Mouse (Mus musculus): Measurements from ENCODE around the gene Eif4ebp2.

The Eif4ebp2 gene

DNA sequence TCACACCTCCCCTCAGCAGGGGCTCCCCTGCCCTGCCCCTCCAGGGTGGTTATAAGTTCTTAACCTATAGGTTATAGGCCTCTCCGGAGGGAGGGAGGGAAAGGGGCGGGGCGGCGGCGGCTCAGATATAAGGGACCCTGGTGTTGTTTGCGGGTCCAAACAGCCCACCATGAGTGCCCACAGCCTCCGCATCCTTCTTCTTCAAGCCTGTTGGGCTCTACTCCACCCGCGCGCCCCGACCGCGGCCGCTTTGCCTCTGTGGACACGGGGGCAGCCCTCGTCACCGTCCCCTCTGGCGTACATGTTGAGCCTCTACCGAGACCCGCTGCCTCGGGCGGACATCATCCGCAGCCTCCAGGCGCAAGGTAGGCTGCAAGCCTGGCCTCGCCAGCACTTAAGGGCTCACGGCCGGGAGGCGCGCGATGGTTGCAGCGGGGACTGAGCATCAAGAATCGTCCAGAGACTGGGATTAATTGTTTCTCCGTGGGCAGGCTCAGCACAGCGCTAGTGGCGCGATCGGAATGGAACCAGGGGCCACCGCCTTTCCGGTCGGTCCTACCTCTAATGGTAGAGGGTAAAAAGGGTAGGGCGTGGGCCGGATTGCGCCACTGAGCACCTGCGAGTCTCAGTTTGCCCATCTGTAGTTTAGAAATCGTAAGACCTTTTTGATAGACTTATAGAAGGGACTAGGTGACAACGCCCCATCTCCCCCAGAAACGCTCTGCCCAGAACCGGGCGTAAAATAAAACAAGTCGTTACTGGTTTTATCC is 34.1 kb downstream of the Eif4ebp2 start:
- peak; percentile 60 for DNase-seq (ENCODE audit: extremely low spot score)

DNA sequence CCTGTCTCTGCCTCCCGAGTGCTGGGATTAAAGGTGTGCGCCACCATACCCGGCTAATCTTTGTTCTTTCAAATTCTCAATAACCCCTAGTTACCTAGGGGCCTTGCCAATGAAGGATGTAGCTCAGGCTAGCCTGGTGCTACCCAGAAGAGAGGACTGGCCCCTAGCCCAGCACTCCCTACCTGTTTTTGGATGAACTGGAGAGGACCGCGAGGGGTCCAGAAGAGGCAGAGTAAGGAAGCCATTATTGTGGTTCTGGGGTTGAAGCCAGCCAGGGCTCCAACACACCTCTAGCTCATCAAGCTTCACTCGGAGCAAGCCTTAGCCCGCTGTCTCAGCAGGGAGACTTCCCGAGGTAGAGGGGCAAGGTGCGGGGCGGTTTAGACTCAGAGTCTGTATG is 34.8 kb downstream of the Eif4ebp2 start, which contains the start of gene Nodal:
TSS of gene Nodal (plus strand) at position 301 of the 400 bp plus-strand sequence.
- DNase-seq (ENCODE audit: extremely low spot score): no peak

DNA sequence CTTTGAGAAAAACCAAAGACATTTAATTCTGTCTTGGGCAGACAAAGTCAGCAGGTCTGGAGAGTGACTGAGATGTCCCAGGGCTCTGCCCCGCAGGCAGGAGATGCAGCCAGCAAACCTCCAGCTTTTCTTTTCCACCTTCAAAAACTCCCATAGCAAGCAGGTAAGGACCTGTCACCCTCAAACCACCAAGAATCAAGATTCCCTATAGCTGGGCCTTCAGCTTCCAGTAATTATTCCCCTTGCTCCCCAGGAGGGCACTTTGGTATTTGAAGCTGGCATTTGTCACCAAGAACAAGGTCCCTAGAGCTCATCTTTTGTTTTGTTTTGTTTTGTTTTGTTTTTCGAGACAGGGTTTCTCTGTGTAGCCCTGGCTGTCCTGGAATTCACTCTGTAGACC is 35.4 kb downstream of the Eif4ebp2 start:
- DNase-seq (ENCODE audit: extremely low spot score): no peak

DNA sequence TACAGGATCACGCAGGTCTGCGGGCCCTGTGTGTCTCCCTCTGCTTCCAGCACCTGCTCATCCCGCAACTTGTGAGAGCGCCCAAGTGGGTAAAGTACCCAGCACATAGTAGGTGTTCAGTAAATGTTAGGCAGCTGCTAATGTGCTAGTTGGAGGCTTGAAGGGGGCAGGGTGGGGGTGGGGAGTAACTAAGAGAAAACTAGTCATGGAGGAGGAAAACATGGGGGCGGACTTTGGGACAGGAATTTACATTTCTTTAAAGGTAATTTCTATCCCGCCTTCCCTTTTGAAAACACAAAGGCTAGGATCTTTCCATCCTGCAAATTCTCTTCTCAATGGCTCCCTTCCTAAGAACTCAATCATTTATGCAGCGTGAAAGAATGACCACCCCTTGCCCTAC is 35.9 kb downstream of the Eif4ebp2 start:
- no peak for DNase-seq (ENCODE audit: extremely low spot score)

DNA sequence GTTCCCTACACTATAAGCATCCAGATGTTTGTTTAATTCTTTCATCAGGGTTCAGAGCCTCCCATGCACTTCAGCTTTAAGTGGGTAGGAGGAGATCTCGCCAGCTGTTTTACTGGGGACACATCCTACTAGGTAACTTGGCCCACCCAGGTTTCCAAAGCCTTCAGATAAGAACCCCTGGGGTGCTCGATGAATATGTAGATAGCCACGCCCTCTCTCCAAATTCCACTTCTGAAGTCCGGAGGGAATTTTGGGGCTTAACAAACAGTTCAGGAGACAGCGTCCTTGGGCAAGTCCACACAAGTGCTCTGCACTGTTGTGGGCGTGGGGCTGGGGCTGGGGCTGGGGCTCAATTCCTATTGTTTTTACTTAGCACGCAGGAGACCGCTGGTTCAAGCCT is 36.6 kb downstream of the Eif4ebp2 start:
- DNase-seq (ENCODE audit: extremely low spot score): no peak

DNA sequence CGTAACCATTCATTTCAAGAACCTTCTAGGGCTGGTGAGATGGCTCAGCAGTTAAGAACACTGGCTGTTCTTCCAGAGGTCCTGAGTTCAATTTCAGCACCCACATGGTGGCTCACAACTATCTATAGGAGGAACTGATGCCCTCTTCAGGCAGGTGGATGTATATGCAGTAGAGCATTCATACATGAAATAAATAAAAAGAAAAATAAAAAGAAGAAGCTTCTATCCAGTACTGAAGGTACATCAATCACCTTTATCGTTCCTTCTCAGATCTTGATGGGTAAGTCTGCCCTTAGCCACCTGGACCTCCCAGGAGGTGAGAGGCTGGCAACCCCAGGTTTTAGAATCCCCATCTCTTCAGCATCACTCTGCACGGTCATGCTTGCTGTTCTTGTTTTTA is 37.2 kb downstream of the Eif4ebp2 start:
- DNase-seq (ENCODE audit: extremely low spot score): no peak

DNA sequence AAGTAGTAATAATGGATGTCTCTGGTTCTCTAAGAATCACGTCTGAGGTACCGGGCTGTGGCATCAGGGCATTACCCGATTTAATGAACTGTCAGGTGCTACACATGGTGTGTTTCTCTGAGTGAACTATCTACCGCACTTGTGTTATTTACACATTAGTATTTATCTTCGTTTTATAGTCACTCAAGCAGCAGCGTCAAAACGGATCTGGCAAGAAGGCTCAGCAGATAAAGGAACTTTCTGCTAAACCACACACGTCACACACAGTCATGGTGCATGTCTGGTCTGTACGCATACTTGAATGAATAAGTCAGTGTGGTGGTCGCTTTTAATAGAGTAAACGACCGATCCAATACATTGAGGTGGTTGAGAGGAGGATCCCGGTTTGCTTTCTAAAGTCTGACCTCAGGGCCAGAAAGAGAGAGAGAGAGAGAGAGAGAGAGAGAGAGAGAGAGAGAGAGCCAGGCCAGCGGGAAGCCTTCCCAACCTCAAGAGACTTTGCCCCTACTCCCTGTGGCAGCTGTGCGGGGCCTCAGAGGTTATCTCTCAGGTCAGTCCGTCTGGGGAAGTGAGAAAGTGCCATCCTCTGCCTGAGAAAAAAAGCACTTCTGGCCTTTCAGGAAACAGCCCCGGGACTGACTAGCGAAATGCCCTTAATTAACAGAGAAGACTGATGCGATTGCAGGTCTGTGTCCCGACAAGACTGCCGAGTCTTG is 39.4 kb downstream of the Eif4ebp2 start:
- peak; percentile 54 for DNase-seq (ENCODE audit: extremely low spot score)

DNA sequence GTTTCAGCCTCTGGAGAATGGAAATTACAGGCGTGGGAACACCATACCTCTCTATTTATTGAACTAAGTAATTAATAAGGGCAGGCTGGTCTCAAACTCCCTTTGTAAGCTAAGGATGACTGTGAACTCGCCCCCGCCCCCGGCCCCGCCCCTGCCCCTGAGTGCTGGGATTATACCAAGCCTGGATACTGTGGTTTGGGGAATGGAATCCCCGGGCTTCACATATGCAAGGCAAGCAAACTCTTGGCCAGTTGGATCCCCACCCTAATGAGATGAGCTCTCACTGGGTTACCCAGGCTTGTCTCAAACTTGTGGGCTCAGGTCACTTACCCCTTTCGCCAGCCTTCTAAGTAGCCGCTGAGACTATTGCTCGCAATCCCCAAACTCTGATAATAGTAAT is 42.3 kb downstream of the Eif4ebp2 start:
- no peak for DNase-seq (ENCODE audit: extremely low spot score)

DNA sequence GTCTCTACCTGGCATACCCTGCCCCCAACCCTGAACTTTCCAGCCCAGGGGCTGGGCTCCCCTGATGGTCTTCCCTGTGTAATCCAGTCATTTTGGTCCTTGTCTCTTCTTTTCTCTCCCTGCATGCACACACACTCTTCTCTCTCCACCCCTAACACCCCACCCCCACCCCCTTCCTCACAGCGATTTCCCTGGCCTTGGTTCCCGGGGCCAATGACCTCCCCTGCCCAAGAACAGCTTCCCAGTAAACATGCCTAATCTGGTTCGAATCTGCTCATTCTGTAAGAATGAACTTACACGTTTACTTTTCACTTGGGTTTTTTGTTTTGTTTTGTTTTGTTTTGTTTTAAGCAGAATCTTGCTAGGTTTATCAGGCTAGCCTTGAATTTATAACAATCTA is 42.7 kb downstream of the Eif4ebp2 start:
- DNase-seq (ENCODE audit: extremely low spot score): no peak

DNA sequence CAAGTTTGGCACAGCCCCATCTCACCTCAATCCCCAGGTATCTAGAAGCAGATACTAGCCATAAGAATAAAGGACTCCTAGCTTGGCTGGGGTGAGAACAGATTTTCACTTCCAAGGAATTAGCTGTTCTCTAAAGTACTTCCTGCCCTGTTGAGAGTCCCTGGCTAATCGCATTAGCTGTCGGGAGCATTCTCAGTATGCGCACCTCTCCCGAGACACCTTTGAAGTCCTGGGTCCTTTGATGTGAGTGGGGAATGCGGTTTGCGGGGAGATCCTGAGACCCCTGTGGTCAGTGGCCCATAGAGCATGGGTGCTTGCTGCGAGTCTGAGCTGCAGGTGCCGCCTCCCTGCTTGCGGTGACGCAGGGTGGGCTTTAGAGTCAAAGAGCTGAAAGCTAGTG is 46.5 kb downstream of the Eif4ebp2 start:
- DNase-seq (ENCODE audit: extremely low spot score): no peak

DNA sequence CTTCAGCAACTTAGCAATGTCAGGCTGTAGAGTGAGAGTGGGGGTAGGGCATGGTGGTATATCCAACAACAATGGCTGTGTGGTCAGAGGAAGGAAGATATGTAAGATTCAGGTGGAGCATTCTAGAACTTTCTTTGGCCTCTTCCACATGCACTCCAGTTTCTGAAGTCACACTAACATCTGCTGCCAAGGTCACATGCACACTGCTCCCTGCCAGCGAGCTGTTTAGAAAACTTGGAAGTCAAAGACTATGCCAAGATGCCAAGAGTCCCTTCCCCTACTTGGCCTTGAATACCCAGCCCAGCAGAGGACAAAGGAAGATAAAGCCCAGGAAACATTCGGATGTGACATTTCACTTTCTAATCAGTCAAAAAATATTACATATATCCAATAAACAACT is 49.5 kb downstream of the Eif4ebp2 start:
- no peak for DNase-seq (ENCODE audit: extremely low spot score)

DNA sequence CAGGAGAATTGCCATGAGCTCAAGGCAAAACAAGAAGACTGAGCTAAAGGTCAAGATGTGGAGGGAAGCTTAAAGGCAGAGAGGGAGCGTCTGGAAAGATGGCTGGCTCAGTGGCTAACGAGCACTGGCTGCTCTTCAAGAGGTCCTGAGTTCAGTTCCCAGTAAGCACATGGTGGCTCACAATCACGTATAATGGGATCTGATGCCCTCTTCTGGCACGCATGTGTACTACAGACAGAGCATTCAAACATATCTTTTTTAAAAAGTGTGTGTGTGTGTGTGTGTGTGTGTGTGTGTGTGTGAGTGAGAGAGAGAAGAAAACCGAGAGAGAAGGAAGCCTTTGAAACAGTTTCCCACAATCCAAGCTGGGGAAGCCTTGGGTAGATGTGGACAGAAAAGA is 50.0 kb downstream of the Eif4ebp2 start:
- no peak for DNase-seq (ENCODE audit: extremely low spot score)

DNA sequence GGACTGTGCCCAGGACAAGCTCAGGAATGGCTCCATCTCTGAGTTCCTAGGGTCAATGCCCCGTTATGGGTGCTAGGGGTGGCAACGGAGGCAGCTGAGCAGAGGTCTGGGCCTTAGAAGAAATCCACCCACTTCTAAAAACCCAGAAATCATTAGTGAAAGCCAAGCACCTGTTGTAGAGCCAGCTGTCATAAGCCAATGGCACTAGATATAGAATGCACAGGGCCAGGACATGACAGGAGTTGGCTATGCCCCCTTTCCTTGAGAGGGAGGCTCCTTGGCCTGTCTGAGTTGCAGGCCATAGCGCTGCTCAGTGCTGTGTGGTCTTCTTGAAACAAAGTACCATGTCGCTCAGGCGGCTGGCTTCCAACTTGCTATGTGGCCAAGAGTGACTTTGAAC is 52.1 kb downstream of the Eif4ebp2 start:
- DNase-seq (ENCODE audit: extremely low spot score): no peak

DNA sequence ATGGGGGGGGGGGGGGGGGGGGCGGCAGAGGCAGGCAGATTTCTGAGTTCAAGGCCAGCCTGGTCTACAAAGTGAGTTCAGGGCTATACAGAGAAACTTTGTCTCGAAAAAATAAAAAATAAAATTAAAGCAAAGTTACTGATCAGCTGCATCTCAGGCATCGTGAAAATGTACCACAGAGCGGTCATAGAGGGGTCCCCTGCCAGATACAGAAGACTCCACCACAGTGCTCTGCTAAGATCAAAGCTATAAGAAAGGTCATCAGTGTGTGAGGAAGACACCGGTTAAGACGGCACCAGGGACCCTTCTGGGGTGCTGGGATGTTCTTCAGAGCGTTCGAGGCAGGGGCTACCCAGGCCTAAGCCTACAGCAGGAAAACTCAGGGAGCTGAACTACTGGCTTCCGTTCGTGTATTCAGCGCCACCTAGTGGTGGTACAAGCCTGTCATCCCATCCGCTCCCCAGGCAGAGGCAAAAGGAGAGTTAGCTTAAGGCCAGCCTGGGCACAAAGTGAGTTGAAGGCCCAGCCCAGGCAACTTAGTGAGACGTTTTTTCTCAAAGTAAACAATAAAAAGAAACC is 53.2 kb downstream of the Eif4ebp2 start:
- DNase-seq (ENCODE audit: extremely low spot score): peak; percentile 83

DNA sequence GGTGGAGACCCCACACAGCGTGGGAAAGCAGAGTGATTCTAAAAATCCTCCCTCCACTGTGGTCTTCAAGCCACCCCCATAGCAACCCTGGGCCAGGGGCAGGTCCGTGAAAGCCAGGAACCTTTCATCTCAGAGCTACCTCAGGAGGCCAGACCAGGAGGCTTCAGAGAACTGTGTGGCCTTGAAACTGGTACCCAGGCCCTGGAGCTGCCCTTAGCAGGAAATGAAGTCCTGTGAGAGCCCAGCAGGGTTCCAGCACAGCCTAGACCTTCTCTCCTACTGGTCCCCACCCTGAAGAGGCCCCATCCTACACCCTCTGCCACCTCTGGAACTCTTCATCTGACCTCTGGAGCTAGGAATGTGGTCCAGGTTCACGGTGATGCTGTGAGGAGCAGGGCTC is 54.3 kb downstream of the Eif4ebp2 start:
- no peak for DNase-seq (ENCODE audit: extremely low spot score)

DNA sequence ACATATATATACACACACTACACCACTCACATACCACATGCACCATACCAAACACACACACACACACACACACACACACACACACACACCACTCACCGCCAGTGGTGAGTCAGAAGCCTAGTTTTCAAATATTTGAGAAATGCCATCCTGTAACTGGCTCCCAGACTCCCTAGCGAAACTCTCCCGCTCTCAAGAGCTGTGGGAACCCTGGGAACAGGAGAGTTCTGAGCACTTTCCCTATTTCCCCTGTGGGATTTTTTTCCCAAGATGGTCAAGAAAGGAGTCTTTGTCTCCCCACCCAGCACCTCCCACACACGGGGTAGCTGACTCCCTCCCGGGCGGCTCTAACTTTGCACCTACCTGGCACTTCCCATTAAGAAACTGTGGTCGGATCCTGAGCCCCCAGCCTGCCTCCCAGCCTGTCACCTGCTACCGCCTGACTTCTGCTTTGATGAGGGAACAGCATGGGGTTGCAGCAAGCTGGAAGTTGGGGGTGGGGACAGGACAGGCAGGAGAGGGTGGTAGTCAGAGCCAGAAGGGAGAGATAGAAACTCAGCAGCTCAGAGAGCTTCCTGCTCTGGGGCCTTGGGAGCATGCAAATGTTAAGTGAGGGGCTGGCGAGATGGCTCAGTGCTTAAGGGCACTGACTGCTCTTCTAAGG is 57.9 kb downstream of the Eif4ebp2 start:
- DNase-seq (ENCODE audit: extremely low spot score): no peak

DNA sequence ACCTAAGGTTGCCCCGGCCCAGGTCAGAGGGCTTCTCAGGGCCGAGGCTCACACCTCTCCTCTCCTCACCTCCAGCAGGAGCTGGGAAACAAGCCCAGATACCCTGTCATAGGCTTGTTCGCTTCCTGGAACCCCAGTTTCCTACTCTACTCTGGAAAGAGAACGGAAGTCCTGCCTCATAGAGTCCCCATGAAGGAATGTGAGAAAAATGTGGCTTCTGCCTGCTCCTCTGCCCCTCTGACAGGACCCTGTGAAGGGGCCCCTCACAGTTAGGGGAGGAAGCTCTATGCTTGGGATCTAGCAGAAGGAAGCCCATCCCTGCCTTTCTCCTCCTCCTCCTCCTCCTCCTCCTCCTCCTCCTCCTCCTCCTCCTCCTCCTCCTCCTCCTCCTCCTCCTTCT is 59.9 kb downstream of the Eif4ebp2 start:
- no peak for DNase-seq (ENCODE audit: extremely low spot score)

DNA sequence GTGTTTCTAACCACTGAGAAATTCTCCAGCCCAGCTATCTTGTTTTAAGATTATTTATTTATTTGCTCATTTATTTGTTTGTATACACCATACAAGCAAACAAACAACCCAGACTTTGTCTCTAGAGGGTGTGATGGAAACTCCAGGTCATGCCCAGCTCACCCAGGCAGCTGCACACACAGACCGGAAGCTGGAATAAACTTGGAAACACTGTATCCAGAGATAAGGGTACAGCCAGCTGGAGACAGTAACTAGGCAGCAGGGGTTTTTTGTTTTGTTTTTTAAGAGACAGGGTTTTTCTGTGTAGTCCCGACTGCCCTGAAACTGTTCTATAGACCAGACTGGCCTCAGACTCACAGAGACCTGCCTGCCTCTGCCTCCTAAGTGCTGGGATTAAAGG is 62.3 kb downstream of the Eif4ebp2 start:
- no peak for DNase-seq (ENCODE audit: extremely low spot score)

DNA sequence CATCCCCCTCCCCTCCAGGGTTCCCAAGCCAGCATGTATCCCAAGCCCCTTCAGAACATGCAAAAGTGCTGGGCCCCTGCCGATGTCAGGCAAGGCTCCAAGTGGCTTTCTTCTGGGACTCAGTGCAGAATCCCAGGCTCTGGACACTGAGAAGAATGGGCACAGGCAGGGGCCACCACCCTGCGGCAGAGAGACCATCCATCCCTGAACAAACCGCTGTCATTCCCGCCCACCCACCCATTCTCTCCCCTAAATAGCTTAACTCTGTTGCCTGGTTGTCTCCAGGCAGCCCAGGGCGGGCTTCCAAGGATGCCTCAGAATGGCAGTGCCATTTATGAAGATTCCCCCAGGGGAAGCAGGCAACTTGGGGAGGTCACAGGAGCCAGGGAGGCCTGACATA is 63.4 kb downstream of the Eif4ebp2 start:
- DNase-seq (ENCODE audit: extremely low spot score): no peak

DNA sequence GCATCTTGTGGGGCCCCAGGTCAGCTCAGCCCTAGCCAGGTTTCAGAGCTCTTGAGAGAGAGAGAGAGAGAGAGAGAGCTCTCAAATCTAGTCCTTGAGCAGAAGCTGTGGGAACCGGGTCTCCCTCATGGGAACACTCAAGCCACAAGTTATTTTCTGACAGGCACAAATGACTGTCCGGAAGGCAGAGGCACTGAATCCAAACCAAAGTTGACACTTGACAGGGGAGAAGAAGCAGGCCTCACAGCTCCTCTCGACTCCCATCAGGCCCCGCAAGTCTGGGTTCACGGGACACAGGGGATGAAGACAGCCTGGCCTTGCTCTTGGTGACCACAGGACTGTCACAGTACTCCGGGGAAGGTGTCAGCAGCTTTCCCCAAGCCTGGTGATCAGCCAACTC is 66.2 kb downstream of the Eif4ebp2 start:
- no peak for DNase-seq (ENCODE audit: extremely low spot score)

DNA sequence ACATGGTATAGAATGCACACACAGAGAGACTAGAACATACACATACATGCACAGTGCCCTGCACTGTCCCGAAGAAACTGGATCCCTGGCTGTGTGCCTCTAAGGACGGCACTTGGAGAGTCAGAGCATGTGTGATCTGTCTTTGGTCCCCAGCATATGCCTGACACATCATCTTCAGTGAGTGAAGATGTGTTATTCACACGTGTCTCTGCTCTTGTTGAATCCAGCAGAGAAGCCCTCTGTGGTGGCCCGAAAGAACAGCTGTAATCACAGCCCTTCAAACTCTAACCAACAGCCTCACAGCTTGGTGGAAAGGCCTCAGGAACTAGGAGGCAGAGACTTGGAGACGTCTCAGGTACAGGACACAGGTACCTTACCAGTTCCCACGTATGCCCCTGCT is 67.3 kb downstream of the Eif4ebp2 start:
- no peak for DNase-seq (ENCODE audit: extremely low spot score)

DNA sequence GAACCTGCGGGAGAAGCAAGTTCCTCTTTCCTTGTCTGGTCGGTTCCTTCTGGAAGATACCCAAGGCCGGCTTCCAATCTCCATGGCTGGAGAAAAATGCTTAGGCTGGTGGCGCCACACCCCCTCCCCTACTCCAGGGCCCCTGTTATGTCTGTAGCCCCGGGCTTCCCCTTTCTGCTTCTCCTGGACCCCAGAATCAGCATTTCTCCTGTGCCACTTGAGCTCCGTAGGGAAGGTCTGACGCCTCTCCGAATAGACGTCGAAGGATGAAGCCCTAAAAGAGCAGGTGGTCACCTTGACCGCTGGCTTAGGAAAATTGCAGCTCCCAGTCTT is 68.8 kb downstream of the Eif4ebp2 start:
- no peak for DNase-seq (ENCODE audit: extremely low spot score)

Measured in embryo, embryonic 9.5 days (tissue).